Mouse (Mus musculus): ENCODE measurements around the gene Gm42878.
A peak's percentile ranks its signal among the peaks of the same experiment; 100 is the strongest.
"Not testable (repeated sequence)": the region's sequence is repeated elsewhere in the genome, so short reads cannot be mapped to it uniquely, and the experiment has no call there.

Gm42878 gene

GRCm38 (mm10) chr5:121564468-121564895, 19.2 kb upstream of the Gm42878 start:
- peak; percentile 91 for DNase-seq (ENCODE audit: extremely low spot score)

- no peak for DNase-seq (ENCODE audit: extremely low spot score)
Observed at GRCm38 (mm10) chr5:121562436-121562835, 17.2 kb upstream of the Gm42878 start.

- no peak for DNase-seq (ENCODE audit: extremely low spot score)
Observed at GRCm38 (mm10) chr5:121549196-121549595, 3.9 kb upstream of the Gm42878 start.

- DNase-seq (ENCODE audit: extremely low spot score): no peak
Observed at GRCm38 (mm10) chr5:121547084-121547483, 1.8 kb upstream of the Gm42878 start.

GRCm38 (mm10) chr5:121546530-121546895, 1.2 kb upstream of the Gm42878 start:
- peak; percentile 52 for DNase-seq (ENCODE audit: extremely low spot score)

- DNase-seq (ENCODE audit: extremely low spot score): peak; percentile 97
Observed at GRCm38 (mm10) chr5:121545793-121546529, 679 bp upstream of the Gm42878 start, which contains the start of gene Mapkapk5. TSS of gene Mapkapk5 (minus strand) at chr5:121545905.

GRCm38 (mm10) chr5:121543370-121543769, 1.9 kb downstream of the Gm42878 start:
- DNase-seq (ENCODE audit: extremely low spot score): no peak

- DNase-seq (ENCODE audit: extremely low spot score): no peak
Observed at GRCm38 (mm10) chr5:121541235-121541634, 4.0 kb downstream of the Gm42878 start.

- DNase-seq (ENCODE audit: extremely low spot score): no peak
Observed at GRCm38 (mm10) chr5:121540066-121540465, 5.2 kb downstream of the Gm42878 start.

GRCm38 (mm10) chr5:121537588-121537987, 7.7 kb downstream of the Gm42878 start:
- no peak for DNase-seq (ENCODE audit: extremely low spot score)

GRCm38 (mm10) chr5:121536921-121537555, 8.2 kb downstream of the Gm42878 start:
- DNase-seq (ENCODE audit: extremely low spot score): no peak

- no peak for DNase-seq (ENCODE audit: extremely low spot score)
Observed at GRCm38 (mm10) chr5:121535116-121535515, 10.2 kb downstream of the Gm42878 start.

- no peak for DNase-seq (ENCODE audit: extremely low spot score)
Observed at GRCm38 (mm10) chr5:121534521-121534920, 10.8 kb downstream of the Gm42878 start.

- DNase-seq (ENCODE audit: extremely low spot score): no peak
Observed at GRCm38 (mm10) chr5:121526961-121527360, 18.3 kb downstream of the Gm42878 start.

- DNase-seq (ENCODE audit: extremely low spot score): no peak
Observed at GRCm38 (mm10) chr5:121526526-121526925, 18.8 kb downstream of the Gm42878 start.

- DNase-seq (ENCODE audit: extremely low spot score): no peak
Observed at GRCm38 (mm10) chr5:121525774-121526450, 19.4 kb downstream of the Gm42878 start.

GRCm38 (mm10) chr5:121519758-121520157, 25.5 kb downstream of the Gm42878 start:
- not testable (repeated sequence) for DNase-seq (ENCODE audit: extremely low spot score)

GRCm38 (mm10) chr5:121518983-121519382, 26.3 kb downstream of the Gm42878 start:
- no peak for DNase-seq (ENCODE audit: extremely low spot score)

GRCm38 (mm10) chr5:121510009-121510408, 35.3 kb downstream of the Gm42878 start:
- DNase-seq (ENCODE audit: extremely low spot score): no peak

- DNase-seq (ENCODE audit: extremely low spot score): no peak
Observed at GRCm38 (mm10) chr5:121506846-121507245, 38.4 kb downstream of the Gm42878 start.

- DNase-seq (ENCODE audit: extremely low spot score): no peak
Observed at GRCm38 (mm10) chr5:121503231-121503630, 42.1 kb downstream of the Gm42878 start, which contains the start of gene Adam1b. TSS of gene Adam1b (minus strand) at chr5:121503435.

GRCm38 (mm10) chr5:121501424-121501996, 43.8 kb downstream of the Gm42878 start:
- not testable (repeated sequence) for DNase-seq (ENCODE audit: extremely low spot score)
